Mouse (Mus musculus) embryonic fibroblast, embryonic 13.5 days (primary cell): ENCODE data around the gene Gm12184.

Experiments
- CTCF ChIP-seq: IDR thresholded peaks from 2 replicates; pipeline ENCODE4 v1.5.1; 2011; ENCODE audit warnings: mild to moderate bottlenecking, control low read depth, low read length, moderate library complexity, borderline replicate concordance; ENCODE audit not compliant: insufficient read depth
- POLR2A ChIP-seq: IDR thresholded peaks from 2 replicates; pipeline ENCODE4 v1.6.1; 2011; ENCODE audit warnings: low read depth, mild to moderate bottlenecking, control low read depth, low read length, moderate library complexity

GRCm38 (mm10) chr11:48824311-48824830 is 2.1 kb downstream of the Gm12184 start:
- TF ChIP-seq POLR2A (no peak), CTCF (no peak)
